Mouse (Mus musculus) kidney, embryonic 14.5 days (tissue): ENCODE measurements around the gene Efhd2. TPM values are rescaled to one million over a fixed set of nuclear protein-coding genes. Genes with fewer than 3 reads are reported as not detected.

Source experiments
- ATAC-seq: fragments of 200-750 bp; cut with Nextera tagmentation; 2 replicates; pipeline ENCODE4 v1.8.0; 2017; ENCODE audit warnings: moderate number of reproducible peaks, mild to moderate bottlenecking, moderate TSS enrichment, moderate library complexity; ENCODE audit not compliant: low FRiP score, low TSS enrichment
- H3K27ac ChIP-seq: fragments of 300-500 bp; sonication (generic); 2 replicates; pipeline ENCODE4 v1.5.1; 2014; ENCODE audit warnings: low read depth, mild to moderate bottlenecking, low read length, moderate library complexity, mixed read lengths
- H3K27me3 ChIP-seq: fragments of 300-500 bp; sonication (generic); 2 replicates; pipeline ENCODE4 v1.6.1; 2014; ENCODE audit warnings: mild to moderate bottlenecking, low read length; ENCODE audit not compliant: control insufficient read depth, insufficient read depth
- H3K36me3 ChIP-seq: fragments of 300-500 bp; sonication (generic); 2 replicates; pipeline ENCODE4 v1.6.1; 2014; ENCODE audit warnings: low read length, mixed read lengths; ENCODE audit not compliant: control insufficient read depth, insufficient read depth
- H3K4me1 ChIP-seq: fragments of 300-500 bp; sonication (generic); 2 replicates; pipeline ENCODE4 v1.6.1; 2014; ENCODE audit warnings: low read length, mixed read lengths; ENCODE audit not compliant: control insufficient read depth, insufficient read depth
- H3K4me2 ChIP-seq: fragments of 300-500 bp; sonication (generic); replicated peaks from 2 replicates; pipeline ENCODE4 v1.6.1; 2014; ENCODE audit warnings: low read depth, mild to moderate bottlenecking, low read length
- H3K4me3 ChIP-seq: fragments of 300-500 bp; sonication (generic); 2 replicates; pipeline ENCODE4 v1.5.1; 2014; ENCODE audit warnings: mild to moderate bottlenecking, low read length
- H3K9ac ChIP-seq: fragments of 300-500 bp; sonication (generic); 2 replicates; pipeline ENCODE4 v1.6.1; 2014; ENCODE audit warnings: low read depth, mild to moderate bottlenecking, low read length, moderate library complexity
- H3K9me3 ChIP-seq: fragments of 300-500 bp; sonication (generic); 2 replicates; pipeline ENCODE4 v1.6.1; 2016; ENCODE audit warnings: low read length; ENCODE audit not compliant: control insufficient read depth
- WGBS: fragments of 180-500 bp; shearing (Covaris S2); extraction: QIAGEN DNeasy Blood & Tissue Kit; methylation state at CpG from one replicate; pipeline ENCODE4 v1.1.7; 2014; 5-methylcytosine and 5-hydroxymethylcytosine counted together
- polyA plus RNA-seq: library from polyadenylated mRNA; unstranded; fragments of >200 nt; fragmentation: Nextera tagmentation; extraction: Ambion mirVana; gene quantifications from 2 replicates; pipeline ENCODE4 v1.2.1, GENCODE M21; 2014

The Efhd2 gene
- polyA plus RNA-seq, 1 experiment from 2014 or later = 29.5 TPM

DNA sequence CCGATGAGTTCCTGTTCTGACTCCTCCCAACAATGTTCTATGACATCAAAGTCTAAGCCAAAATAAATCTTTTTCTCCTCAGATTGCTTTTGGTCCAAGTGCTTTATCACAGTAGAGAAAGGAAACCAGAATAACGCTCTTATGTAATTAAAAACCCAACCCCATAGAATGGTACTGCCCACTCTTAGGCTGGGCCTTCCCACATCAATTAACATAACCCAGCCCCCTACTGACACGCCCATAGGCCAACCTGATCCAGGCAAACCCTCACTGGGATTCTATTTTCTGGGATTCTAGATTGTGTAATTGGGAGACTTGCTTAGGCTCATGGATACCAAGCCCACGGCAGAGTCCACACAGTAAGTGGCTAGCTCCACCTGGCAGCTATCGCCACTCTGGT is 9.7 kb downstream of the Efhd2 start:
- 91% methylated on average over 5 of the region's 5 CpGs for WGBS
- Histone ChIP-seq H3K4me1 (peaks cover 10% of the 10 kb centered on the region), H3K4me2 (no peak overlapping the region), H3K9me3 (no peaks in the 10 kb centered on the region), H3K27ac (no peak overlapping the region), H3K9ac (no peak overlapping the region), H3K4me3 (no peak overlapping the region), H3K27me3 (no peaks in the 10 kb centered on the region), H3K36me3 (peaks cover 5% of the 10 kb centered on the region; the same call in 1 of the 2 replicates)
- ATAC-seq = no peak

GRCm38 (mm10) chr4:141864506-141864905 is 10.2 kb downstream of the Efhd2 start:
- ATAC-seq = no peak
- WGBS = 90% methylated on average over 7 of the region's 8 CpGs

DNA sequence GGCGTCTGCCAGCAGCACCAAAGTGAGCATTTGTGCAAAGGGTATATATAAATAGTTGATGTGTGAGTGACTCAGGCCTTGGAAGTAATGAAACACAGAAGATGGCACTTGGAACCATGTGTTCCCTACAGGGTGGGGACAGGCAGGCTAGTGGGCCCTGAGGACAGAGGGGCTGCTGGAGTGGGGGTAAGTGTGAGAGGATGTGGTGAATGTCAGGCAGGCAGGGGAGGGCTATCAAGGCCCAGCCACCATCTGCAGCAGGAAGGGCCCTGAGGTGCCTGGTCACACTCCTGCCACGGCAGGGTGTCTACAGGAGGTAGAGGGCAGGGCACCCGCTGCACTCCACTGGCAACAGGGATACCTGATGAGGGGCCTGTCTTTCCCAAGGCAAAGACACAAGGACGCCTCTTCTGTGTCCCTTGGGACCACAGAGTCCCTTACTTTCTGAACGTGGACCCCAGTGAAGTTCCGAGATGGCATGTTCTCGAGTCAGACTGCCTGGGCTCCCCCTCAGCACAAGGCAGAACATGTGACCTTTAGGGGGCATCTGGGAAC is 10.9 kb downstream of the Efhd2 start:
- H3K9me3 ChIP-seq = no peaks in the 10 kb centered on the region

More at GRCm38 (mm10) chr4:141864506-141864905, 10.2 kb downstream of the Efhd2 start:
- H3K4me1 ChIP-seq = peaks cover 10% of the 10 kb centered on the region
- no peak overlapping the region for H3K4me2 ChIP-seq
- no peak overlapping the region for H3K4me3 ChIP-seq
- peaks cover 7% of the 10 kb centered on the region; the same call in 1 of the 2 replicates for H3K36me3 ChIP-seq
- H3K9ac ChIP-seq = no peak overlapping the region
- H3K27me3 ChIP-seq = no peaks in the 10 kb centered on the region
- H3K27ac ChIP-seq = no peak overlapping the region
- no peaks in the 10 kb centered on the region for H3K9me3 ChIP-seq

GRCm38 (mm10) chr4:141862867-141863266 is 11.9 kb downstream of the Efhd2 start:
- no peak overlapping the region for H3K27ac ChIP-seq
- 81% methylated on average over 5 of the region's 5 CpGs for WGBS
- H3K4me3 ChIP-seq = no peak overlapping the region
- peaks cover 9% of the 10 kb centered on the region; the same call in 1 of the 2 replicates for H3K36me3 ChIP-seq
- H3K9ac ChIP-seq = no peak overlapping the region
- no peak overlapping the region for H3K4me2 ChIP-seq
- peaks cover 9% of the 10 kb centered on the region for H3K4me1 ChIP-seq
- ATAC-seq = no peak
- no peaks in the 10 kb centered on the region for H3K27me3 ChIP-seq
- no peaks in the 10 kb centered on the region for H3K9me3 ChIP-seq

More for the DNA sequence above, 10.9 kb downstream of the Efhd2 start:
- Histone ChIP-seq H3K4me2 (no peak overlapping the region), H3K27me3 (no peaks in the 10 kb centered on the region), H3K9ac (no peak overlapping the region), H3K4me3 (no peak overlapping the region), H3K4me1 (peaks cover 10% of the 10 kb centered on the region), H3K36me3 (peaks cover 9% of the 10 kb centered on the region; the same call in 1 of the 2 replicates), H3K27ac (no peak overlapping the region)
- WGBS = 82% methylated on average over 7 of the region's 7 CpGs
- no peak for ATAC-seq

DNA sequence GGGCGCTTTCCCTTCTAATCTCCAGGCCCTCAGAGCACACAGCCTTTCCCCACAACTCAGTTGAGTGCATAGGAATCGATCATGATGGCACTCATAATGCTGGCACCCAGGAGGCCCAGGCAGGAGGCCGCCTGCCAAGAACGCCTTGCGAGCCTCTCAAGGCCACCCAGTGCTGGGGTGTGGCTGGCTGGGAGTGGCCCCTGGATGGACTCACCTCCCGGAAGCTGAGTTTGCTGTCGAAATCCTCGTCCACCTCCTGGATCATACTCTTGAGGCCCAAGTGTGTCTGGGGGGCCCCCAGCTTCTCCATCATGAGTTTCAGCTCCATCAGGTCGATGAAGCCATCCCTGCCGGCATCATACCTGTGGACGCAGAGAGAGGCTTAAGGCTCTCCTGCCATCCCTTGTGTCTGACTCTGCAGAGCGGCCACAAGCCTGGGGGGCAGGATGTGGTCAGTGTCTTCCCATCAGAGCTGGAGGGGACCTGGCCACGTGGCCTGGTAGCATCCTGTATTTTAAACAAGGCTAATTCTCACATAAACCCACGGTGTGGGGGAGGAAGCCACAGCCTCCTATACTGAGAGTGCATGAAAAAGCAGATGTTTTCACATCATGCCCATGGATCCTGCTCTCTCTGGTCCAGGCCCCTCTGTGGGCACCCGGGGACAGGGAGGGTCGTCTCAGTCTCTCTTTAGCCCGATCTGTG is 13.0 kb downstream of the Efhd2 start:
- no peak for ATAC-seq
- Histone ChIP-seq H3K9me3 (no peaks in the 10 kb centered on the region), H3K27me3 (no peaks in the 10 kb centered on the region), H3K4me2 (no peak overlapping the region), H3K4me1 (no peaks in the 10 kb centered on the region), H3K4me3 (no peak overlapping the region), H3K27ac (no peak overlapping the region), H3K36me3 (peaks cover 9% of the 10 kb centered on the region; the same call in 1 of the 2 replicates), H3K9ac (no peak overlapping the region)
- 84% methylated on average over 17 of the region's 17 CpGs for WGBS

GRCm38 (mm10) chr4:141860246-141860841 is 14.4 kb downstream of the Efhd2 start:
- WGBS = 68% methylated on average over 19 of the region's 19 CpGs
- ATAC-seq = no peak
- H3K27ac ChIP-seq = no peak overlapping the region

DNA sequence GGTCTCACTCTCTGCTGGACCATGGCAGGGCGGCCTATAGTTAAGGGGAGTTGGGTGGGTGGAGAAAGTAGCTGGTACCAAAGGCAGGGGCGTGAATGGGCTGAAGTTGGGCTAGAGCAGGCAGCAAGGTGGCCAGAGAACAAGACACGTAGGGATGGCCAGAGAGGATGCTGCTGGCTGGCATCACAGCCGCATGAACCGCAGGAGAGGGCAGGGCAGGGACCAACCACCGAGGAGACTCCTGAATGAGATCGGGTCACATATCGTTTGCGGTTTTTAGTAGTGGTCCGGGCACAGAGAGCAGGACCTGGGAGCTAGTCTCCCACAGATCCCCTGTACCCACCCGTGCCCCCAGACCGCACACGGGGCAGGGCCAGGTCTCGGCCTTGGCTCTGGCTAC is 15.4 kb downstream of the Efhd2 start:
- no peak overlapping the region for H3K4me3 ChIP-seq
- no peak for ATAC-seq
- no peaks in the 10 kb centered on the region for H3K4me1 ChIP-seq
- no peak overlapping the region for H3K27ac ChIP-seq
- no peak overlapping the region for H3K9ac ChIP-seq
- no peak overlapping the region for H3K4me2 ChIP-seq
- H3K9me3 ChIP-seq = no peaks in the 10 kb centered on the region
- WGBS = 91% methylated on average over 14 of the region's 14 CpGs
- H3K36me3 ChIP-seq = peaks cover 9% of the 10 kb centered on the region; the same call in 1 of the 2 replicates
- H3K27me3 ChIP-seq = no peaks in the 10 kb centered on the region

More at GRCm38 (mm10) chr4:141860246-141860841, 14.4 kb downstream of the Efhd2 start:
- Histone ChIP-seq H3K36me3 (peaks cover 9% of the 10 kb centered on the region; the same call in 1 of the 2 replicates), H3K9ac (no peak overlapping the region), H3K9me3 (no peaks in the 10 kb centered on the region), H3K4me2 (no peak overlapping the region), H3K4me3 (no peak overlapping the region), H3K4me1 (no peaks in the 10 kb centered on the region), H3K27me3 (no peaks in the 10 kb centered on the region)

DNA sequence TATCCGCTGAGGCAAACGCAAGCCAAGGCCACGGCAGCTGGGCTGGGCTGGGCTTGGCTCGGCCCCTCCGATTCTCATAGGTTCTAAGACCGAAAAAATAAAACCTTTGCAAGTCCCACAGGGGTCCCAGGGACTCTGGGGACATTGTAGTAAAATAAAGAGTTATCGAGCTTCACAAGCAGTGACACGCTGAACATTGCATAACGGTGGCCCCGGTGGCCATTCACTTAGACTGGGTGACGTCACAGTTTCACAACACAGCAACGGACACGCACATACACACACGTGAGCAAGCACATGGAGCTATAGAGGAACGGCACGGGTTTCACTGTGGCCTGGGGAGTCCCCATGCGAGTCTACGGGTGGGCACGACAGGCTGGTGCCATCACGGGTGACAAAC is 16.2 kb downstream of the Efhd2 start:
- 95% methylated on average over 20 of the region's 20 CpGs for WGBS
- H3K4me3 ChIP-seq = no peak overlapping the region
- no peaks in the 10 kb centered on the region for H3K4me1 ChIP-seq
- no peaks in the 10 kb centered on the region for H3K9me3 ChIP-seq
- no peak overlapping the region for H3K27ac ChIP-seq
- no peaks in the 10 kb centered on the region for H3K27me3 ChIP-seq
- H3K4me2 ChIP-seq = no peak overlapping the region
- peaks cover 9% of the 10 kb centered on the region; the same call in 1 of the 2 replicates for H3K36me3 ChIP-seq
- no peak overlapping the region for H3K9ac ChIP-seq
- no peak for ATAC-seq

DNA sequence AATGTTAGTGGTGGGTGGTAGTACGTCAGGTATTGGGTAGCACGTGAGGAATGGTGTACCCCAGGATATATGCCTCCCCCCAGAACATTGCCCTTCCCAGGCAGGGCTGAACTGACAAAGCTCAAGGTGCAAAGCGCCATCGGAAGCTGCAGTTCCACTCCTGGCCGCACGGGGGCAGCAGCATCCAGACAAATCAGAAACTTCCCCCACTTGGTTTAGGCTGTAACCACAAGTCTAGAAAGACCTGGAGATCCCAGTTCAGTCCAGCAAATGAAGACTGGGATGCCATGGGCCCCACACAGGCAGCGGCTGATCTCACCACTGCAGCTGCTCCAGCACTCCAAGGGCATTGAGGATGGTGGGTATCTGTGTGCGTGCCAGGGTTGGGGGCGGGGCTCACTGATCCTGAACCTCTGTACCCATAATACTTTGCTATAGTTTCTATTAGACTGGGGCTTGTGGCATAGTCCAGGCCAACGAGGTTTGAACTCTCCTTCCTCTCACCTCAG is 17.2 kb downstream of the Efhd2 start:
- Histone ChIP-seq H3K4me1 (no peaks in the 10 kb centered on the region), H3K27me3 (no peaks in the 10 kb centered on the region), H3K9me3 (no peaks in the 10 kb centered on the region), H3K4me2 (no peak overlapping the region), H3K27ac (no peak overlapping the region), H3K9ac (no peak overlapping the region), H3K36me3 (peaks cover 9% of the 10 kb centered on the region; the same call in 1 of the 2 replicates), H3K4me3 (no peak overlapping the region)
- WGBS = 26% methylated on average over 10 of the region's 10 CpGs
- peak; percentile 53; the same call in 1 of the 2 replicates for ATAC-seq
